Mouse (Mus musculus) heart, postnatal 4 days (tissue): ENCODE measurements around the gene Spata22. TPM values are rescaled to one million over a fixed set of nuclear protein-coding genes. Genes with fewer than 3 reads are reported as not detected.

Source experiments
- total RNA-seq, 2 experiments: library from RNA; stranded (reverse); gene quantifications; 2 replicates each; pipeline ENCODE4 v1.2.3; 2021

Spata22 gene
- total RNA-seq, 2 experiments from 2014 or later: not detected

Other genes starting within 250 kb of the Spata22 start
- under 1 TPM; 0.18 to 0.21 TPM for gene Itgae, start 239.2 kb upstream of the Spata22 start, total RNA-seq
- gene Haspin, start 191.4 kb upstream of the Spata22 start, total RNA-seq: 1 to 10 TPM; 6.0 to 7.1 TPM
- gene P2rx5, start 169.3 kb upstream of the Spata22 start, total RNA-seq: 1 to 10 TPM; 3.9 to 5.0 TPM
- 10 to 100 TPM; 66.3 to 67.9 TPM for gene Emc6, start 152.7 kb upstream of the Spata22 start, total RNA-seq
- gene Tax1bp3, start 152.7 kb upstream of the Spata22 start, total RNA-seq: 100 to 1,000 TPM; 109 to 112 TPM
- 1 to 10 TPM; 8.4 to 8.7 TPM for gene Ctns, start 130.7 kb upstream of the Spata22 start, total RNA-seq
- gene Shpk, start 130.3 kb upstream of the Spata22 start, total RNA-seq: 1 to 10 TPM in 1 of 2 experiments, under 1 TPM in 1; 0.95 to 1.1 TPM
- not detected for gene Trpv1, start 95.4 kb upstream of the Spata22 start, total RNA-seq
- under 1 TPM; 0.07 to 0.10 TPM for gene Trpv3, start 62.4 kb upstream of the Spata22 start, total RNA-seq
- gene Aspa, start 145 bp upstream of the Spata22 start, total RNA-seq: under 1 TPM; 0.27 to 0.57 TPM
- gene Gm49340, start within 50 bp of the Spata22 start, total RNA-seq: not detected
- not detected for gene Olfr20, start 21.0 kb downstream of the Spata22 start, total RNA-seq
- not detected for gene Olfr376, start 41.5 kb downstream of the Spata22 start, total RNA-seq
- not detected for gene Olfr1, start 69.9 kb downstream of the Spata22 start, total RNA-seq
- not detected for gene Olfr378, start 98.7 kb downstream of the Spata22 start, total RNA-seq
- not detected for gene Olfr380, start 127.8 kb downstream of the Spata22 start, total RNA-seq
- gene Olfr381, start 161.9 kb downstream of the Spata22 start, total RNA-seq: not detected
- not detected for gene Olfr382, start 187.5 kb downstream of the Spata22 start, total RNA-seq